Mouse (Mus musculus): ENCODE data around the gene Cd200r1.

- TF ChIP-seq HCFC1 (IDR thresholded peaks at IDR 0.05; ENCODE audit: borderline replicate concordance, insufficient read depth, low read length) (no peak), ZNF384 (IDR thresholded peaks at IDR 0.05; ENCODE audit: low read depth, low read length) (no peak)
Measured at GRCm38 (mm10) chr16:44780751-44781150, 15.2 kb downstream of the Cd200r1 start.

All from ES-E14 (cell line).